Mouse (Mus musculus): Measurements from ENCODE around the gene Golph3l. TPM values are rescaled to one million over a fixed set of nuclear protein-coding genes. Genes with fewer than 3 reads are reported as not detected.
A peak's percentile ranks its signal among the peaks of the same experiment; 100 is the strongest.
"Not testable (repeated sequence)": the region's sequence is repeated elsewhere in the genome, so short reads cannot be mapped to it uniquely, and the experiment has no call there.

The Golph3l gene
- polyA plus RNA-seq, 1 experiment from 2014 or later, result 27.6 TPM

- Histone ChIP-seq H3K9me3 (ENCODE audit: control insufficient read depth) (no peaks in the 10 kb centered on the region), H3K4me1 (replicated peaks; ENCODE audit: control insufficient read depth, insufficient read depth, low read length) (no peaks in the 10 kb centered on the region), H3K4me2 (replicated peaks; ENCODE audit: low read depth) (no peak overlapping the region), H3K27ac (ENCODE audit: low read depth, low read length) (no peak overlapping the region), H3K9ac (ENCODE audit: low read depth, low read length) (no peak overlapping the region), H3K4me3 (ENCODE audit: low read depth, low read length) (no peak overlapping the region), H3K36me3 (ENCODE audit: control insufficient read depth, insufficient read depth) (peaks cover 26% of the 10 kb centered on the region), H3K27me3 (replicated peaks; ENCODE audit: control insufficient read depth, insufficient read depth, low read length) (no peaks in the 10 kb centered on the region)
- TF ChIP-seq CTCF (IDR thresholded peaks at IDR 0.05; ENCODE audit: low read depth), result no peak
- no peak for ATAC-seq
- WGBS, result 80% methylated on average over 1 of the region's 1 CpGs
These were observed 32.5 kb downstream of the Golph3l start for GRCm38 (mm10) chr3:95621241-95621640.

- H3K4me1 ChIP-seq (replicated peaks; ENCODE audit: control insufficient read depth, insufficient read depth, low read length); H3K27me3 ChIP-seq (replicated peaks; ENCODE audit: control insufficient read depth, insufficient read depth, low read length); H3K27ac ChIP-seq (ENCODE audit: low read depth, low read length); H3K4me3 ChIP-seq (ENCODE audit: low read depth, low read length); ATAC-seq; H3K9me3 ChIP-seq (ENCODE audit: control insufficient read depth); H3K9ac ChIP-seq (ENCODE audit: low read depth, low read length); H3K4me2 ChIP-seq (replicated peaks; ENCODE audit: low read depth): not testable (repeated sequence)
- peaks cover 23% of the 10 kb centered on the region for H3K36me3 ChIP-seq (ENCODE audit: control insufficient read depth, insufficient read depth)
- WGBS, result 96% methylated on average over 20 of the region's 20 CpGs
These were observed 33.7 kb downstream of the Golph3l start for GRCm38 (mm10) chr3:95622421-95622820.

- no peaks in the 10 kb centered on the region for H3K27me3 ChIP-seq (replicated peaks; ENCODE audit: control insufficient read depth, insufficient read depth, low read length)
- H3K9me3 ChIP-seq (ENCODE audit: control insufficient read depth), result no peaks in the 10 kb centered on the region
- H3K4me3 ChIP-seq (ENCODE audit: low read depth, low read length), result no peak overlapping the region
- TF ChIP-seq CTCF (IDR thresholded peaks at IDR 0.05; ENCODE audit: low read depth), result no peak
- no peak overlapping the region for H3K4me2 ChIP-seq (replicated peaks; ENCODE audit: low read depth)
- H3K27ac ChIP-seq (ENCODE audit: low read depth, low read length), result no peak overlapping the region
- no peak overlapping the region for H3K9ac ChIP-seq (ENCODE audit: low read depth, low read length)
- 64% methylated on average over 2 of the region's 2 CpGs for WGBS
- no peak for ATAC-seq
- no peaks in the 10 kb centered on the region for H3K4me1 ChIP-seq (replicated peaks; ENCODE audit: control insufficient read depth, insufficient read depth, low read length)
- H3K36me3 ChIP-seq (ENCODE audit: control insufficient read depth, insufficient read depth), result peaks cover 23% of the 10 kb centered on the region
These were observed 34.8 kb downstream of the Golph3l start for GRCm38 (mm10) chr3:95623551-95623950.

- peaks cover 27% of the 10 kb centered on the region for H3K36me3 ChIP-seq (ENCODE audit: control insufficient read depth, insufficient read depth)
- H3K9ac ChIP-seq (ENCODE audit: low read depth, low read length), result peak overlapping the region; percentile 67; the same call in 1 of the 2 replicates
- H3K27ac ChIP-seq (ENCODE audit: low read depth, low read length), result peak overlapping the region; percentile 84; the same call in 1 of the 2 replicates
- WGBS, result 61% methylated on average over 5 of the region's 5 CpGs
- H3K27me3 ChIP-seq (replicated peaks; ENCODE audit: control insufficient read depth, insufficient read depth, low read length); H3K9me3 ChIP-seq (ENCODE audit: control insufficient read depth); ATAC-seq; H3K4me1 ChIP-seq (replicated peaks; ENCODE audit: control insufficient read depth, insufficient read depth, low read length): not testable (repeated sequence)
- peak overlapping the region; percentile 68 for H3K4me2 ChIP-seq (replicated peaks; ENCODE audit: low read depth)
- peak overlapping the region; percentile 72 for H3K4me3 ChIP-seq (ENCODE audit: low read depth, low read length)
These were observed 35.3 kb downstream of the Golph3l start for GRCm38 (mm10) chr3:95623991-95624515.

- H3K9ac ChIP-seq (ENCODE audit: low read depth, low read length), result peak within 1 kb of the TSS; percentile 67
- no peaks in the 10 kb centered on the region for H3K9me3 ChIP-seq (ENCODE audit: control insufficient read depth)
- no peak for TF ChIP-seq CTCF (IDR thresholded peaks at IDR 0.05; ENCODE audit: low read depth)
- H3K27ac ChIP-seq (ENCODE audit: low read depth, low read length), result peak within 1 kb of the TSS; percentile 84
- peaks cover 35% of the 10 kb centered on the region for H3K36me3 ChIP-seq (ENCODE audit: control insufficient read depth, insufficient read depth)
- under 1% methylated on average over 44 of the region's 44 CpGs for WGBS
- H3K4me3 ChIP-seq (ENCODE audit: low read depth, low read length), result peak within 1 kb of the TSS; percentile 72
- H3K27me3 ChIP-seq (replicated peaks; ENCODE audit: control insufficient read depth, insufficient read depth, low read length), result no peaks in the 10 kb centered on the region
- peak; percentile 99 for ATAC-seq
- peak within 1 kb of the TSS; percentile 68 for H3K4me2 ChIP-seq (replicated peaks; ENCODE audit: low read depth)
- no peaks in the 10 kb centered on the region for H3K4me1 ChIP-seq (replicated peaks; ENCODE audit: control insufficient read depth, insufficient read depth, low read length)
These were observed 36.1 kb downstream of the Golph3l start, which contains the start of gene Ensa for GRCm38 (mm10) chr3:95624628-95625503. TSS of gene Ensa (plus strand) at chr3:95624993.

GRCm38 (mm10) chr3:95627763-95628162 lies 39.0 kb downstream of the Golph3l start:
- no peaks in the 10 kb centered on the region for H3K9me3 ChIP-seq (ENCODE audit: control insufficient read depth)
- no peak for ATAC-seq
- no peak overlapping the region for H3K4me3 ChIP-seq (ENCODE audit: low read depth, low read length)
- TF ChIP-seq CTCF (IDR thresholded peaks at IDR 0.05; ENCODE audit: low read depth), result no peak
- H3K27me3 ChIP-seq (replicated peaks; ENCODE audit: control insufficient read depth, insufficient read depth, low read length), result no peaks in the 10 kb centered on the region
- H3K4me2 ChIP-seq (replicated peaks; ENCODE audit: low read depth), result no peak overlapping the region
- no peak overlapping the region for H3K9ac ChIP-seq (ENCODE audit: low read depth, low read length)
- WGBS, result 84% methylated on average over 5 of the region's 5 CpGs
- no peaks in the 10 kb centered on the region for H3K4me1 ChIP-seq (replicated peaks; ENCODE audit: control insufficient read depth, insufficient read depth, low read length)
- peaks cover 56% of the 10 kb centered on the region for H3K36me3 ChIP-seq (ENCODE audit: control insufficient read depth, insufficient read depth)
- no peak overlapping the region for H3K27ac ChIP-seq (ENCODE audit: low read depth, low read length)

Data from intestine, postnatal 0 days (tissue).